Mouse (Mus musculus) adrenal gland (tissue): ENCODE results near the gene Dtwd1.
"Not testable (repeated sequence)": the region's sequence is repeated elsewhere in the genome, so short reads cannot be mapped to it uniquely, and the experiment has no call there.

ENCODE experiments used
- intact Hi-C: fragments of 180-260 bp; cut with DNase I; formaldehyde crosslinking; loops from one replicate; pipeline ENCODE4 v1.15.1; 2025
- long read RNA-seq, 2 experiments: library from polyadenylated mRNA; unstranded; transcript quantifications; one replicate each; pipeline ENCODE4 v2.0.0; 2020; ENCODE audit warnings: borderline replicate concordance in 1 of 2; ENCODE audit not compliant: insufficient replicate concordance in 1 of 2

Gene Dtwd1
- long read RNA-seq, experiment 1, transcript Dtwd1-202 (5 exons, 1,342 nt), result major isoform, 24 of 26 reads
- long read RNA-seq, experiment 1, partial matches to known transcripts, result 0 of 26 reads
- long read RNA-seq, experiment 1, other reads (novel, unspliced or antisense), result 1 of 26 reads
- long read RNA-seq, experiment 2, transcript Dtwd1-202 (5 exons, 1,342 nt), result major isoform, 15 of 24 reads
- long read RNA-seq, experiment 2, partial matches to known transcripts, result 2 of 24 reads
- long read RNA-seq, experiment 2, other reads (novel, unspliced or antisense), result 7 of 24 reads

- intact Hi-C loops, result no loop called here
These were observed at the start of gene Dtwd1, which contains the start of gene Fam227b for GRCm38 (mm10) chr2:126151855-126152571. Dtwd1 (plus strand) TSS chr2:126152141. Fam227b (minus strand) TSS chr2:126152004.

- intact Hi-C loops, result no loop called here
These were observed 4.2 kb upstream of the Dtwd1 start for GRCm38 (mm10) chr2:126147723-126148122.

GRCm38 (mm10) chr2:126165277-126166018 is 13.5 kb downstream of the Dtwd1 start:
- intact Hi-C loops, result no loop called here

GRCm38 (mm10) chr2:126166335-126166734 is 14.4 kb downstream of the Dtwd1 start:
- intact Hi-C loops, result no loop called here

- intact Hi-C loops, result no loop called here
These were observed 15.1 kb downstream of the Dtwd1 start for GRCm38 (mm10) chr2:126166848-126167617.

GRCm38 (mm10) chr2:126171427-126171826 is 19.5 kb downstream of the Dtwd1 start:
- intact Hi-C loops, result no loop called here

- intact Hi-C loops, result no loop called here
These were observed 39.4 kb downstream of the Dtwd1 start for GRCm38 (mm10) chr2:126191306-126191705.

GRCm38 (mm10) chr2:126192129-126192528 is 40.2 kb downstream of the Dtwd1 start:
- intact Hi-C loops, result no loop called here

GRCm38 (mm10) chr2:126195631-126196356 is 43.9 kb downstream of the Dtwd1 start:
- intact Hi-C loops, result no loop called here

- intact Hi-C loops, result no loop called here
These were observed 47.0 kb downstream of the Dtwd1 start for GRCm38 (mm10) chr2:126198971-126199370.

- intact Hi-C loops, result no loop called here
These were observed 59.2 kb downstream of the Dtwd1 start for GRCm38 (mm10) chr2:126211011-126211680.

- intact Hi-C loops, result not testable (repeated sequence)
These were observed 62.9 kb downstream of the Dtwd1 start, which contains the start of gene Gm17555 for GRCm38 (mm10) chr2:126214800-126215199. Gm17555 (plus strand) TSS chr2:126215100.
